Mouse (Mus musculus) retina, postnatal 7 days (tissue): ENCODE measurements around the gene Cdk2.
"Not testable (repeated sequence)": the region's sequence is repeated elsewhere in the genome, so short reads cannot be mapped to it uniquely, and the experiment has no call there.

Experiments
- DNase-seq: peaks from one replicate; pipeline ENCODE4 v3.0.0-alpha.2; 2012; ENCODE audit warnings: low read depth, low spot score

Gene Cdk2

GRCm38 (mm10) chr10:128704491-128705316, at the start of gene Cdk2:
Gene Cdk2, minus strand, starts transcription at chr10:128705031.
- DNase-seq: peak; percentile 75

- peak; percentile 88 for DNase-seq
Measured at GRCm38 (mm10) chr10:128748252-128748864, 43.5 kb upstream of the Cdk2 start.

GRCm38 (mm10) chr10:128747646-128748251, 42.9 kb upstream of the Cdk2 start, which contains the start of gene Pym1:
Gene Pym1, plus strand, starts transcription at chr10:128747889.
- no peak for DNase-seq

DNA sequence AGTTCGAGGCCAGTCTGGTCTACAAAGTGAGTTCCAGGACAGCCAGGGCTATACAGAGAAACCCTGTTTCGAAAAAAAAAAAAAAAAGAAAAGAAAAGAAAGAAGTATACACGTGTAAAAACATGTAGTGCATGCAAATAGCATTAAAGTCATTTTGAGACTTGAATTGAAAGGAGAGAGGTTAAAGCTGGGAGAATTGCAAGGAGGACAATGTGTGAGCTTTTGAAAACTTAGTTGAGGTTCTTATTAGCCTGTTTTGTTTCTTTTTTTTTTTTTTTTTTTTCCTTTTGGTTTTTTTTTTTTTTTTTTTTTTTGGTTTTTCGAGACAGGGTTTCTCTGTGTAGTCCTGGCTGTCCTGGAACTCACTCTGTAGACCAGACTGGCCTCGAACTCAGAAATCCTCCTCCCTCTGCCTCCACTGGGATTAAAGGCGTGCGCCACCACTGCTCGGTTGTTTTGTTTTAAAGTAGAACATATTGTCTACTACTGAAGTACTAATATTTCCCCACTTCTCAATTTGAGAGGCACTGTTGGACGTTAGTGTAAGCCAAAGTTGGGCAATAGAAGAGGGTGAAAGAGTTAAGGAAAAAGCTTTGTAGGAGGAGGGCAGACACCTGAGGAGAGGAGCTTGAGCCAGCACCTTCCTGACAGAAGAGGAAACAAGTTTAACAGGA, 42.3 kb upstream of the Cdk2 start:
- DNase-seq: no peak

DNA sequence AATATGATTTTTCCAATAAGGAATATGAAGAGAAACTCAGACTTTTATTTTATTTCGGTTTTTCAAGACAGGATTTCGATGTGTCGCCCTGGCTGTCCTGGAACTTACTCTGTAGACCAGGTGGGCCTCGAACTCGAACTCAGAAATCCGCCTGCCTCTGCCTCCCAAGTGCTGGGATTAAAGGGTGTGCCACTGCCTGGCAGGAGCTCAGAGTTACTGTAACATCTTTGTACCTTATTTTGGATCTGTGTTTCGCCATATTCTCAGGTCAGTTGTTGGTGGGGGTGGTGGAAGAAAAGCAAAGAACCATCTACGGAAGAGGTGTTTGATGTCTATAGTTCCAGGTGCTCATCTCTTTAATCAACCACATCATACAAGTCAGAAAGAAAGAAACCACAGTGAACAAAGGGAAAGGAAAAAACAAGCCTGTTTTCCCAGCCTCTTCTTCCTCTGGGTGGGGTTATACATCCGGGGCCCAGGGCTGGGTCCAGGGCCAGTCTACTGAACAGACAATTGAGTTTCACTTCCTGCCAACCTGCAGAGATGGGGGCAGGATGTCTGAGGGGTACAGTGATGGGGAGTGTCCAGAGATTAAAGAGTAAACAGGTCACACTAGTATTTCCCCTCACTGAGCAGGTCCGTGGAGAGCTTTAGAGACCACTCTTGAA, 41.2 kb upstream of the Cdk2 start:
- DNase-seq: no peak

DNA sequence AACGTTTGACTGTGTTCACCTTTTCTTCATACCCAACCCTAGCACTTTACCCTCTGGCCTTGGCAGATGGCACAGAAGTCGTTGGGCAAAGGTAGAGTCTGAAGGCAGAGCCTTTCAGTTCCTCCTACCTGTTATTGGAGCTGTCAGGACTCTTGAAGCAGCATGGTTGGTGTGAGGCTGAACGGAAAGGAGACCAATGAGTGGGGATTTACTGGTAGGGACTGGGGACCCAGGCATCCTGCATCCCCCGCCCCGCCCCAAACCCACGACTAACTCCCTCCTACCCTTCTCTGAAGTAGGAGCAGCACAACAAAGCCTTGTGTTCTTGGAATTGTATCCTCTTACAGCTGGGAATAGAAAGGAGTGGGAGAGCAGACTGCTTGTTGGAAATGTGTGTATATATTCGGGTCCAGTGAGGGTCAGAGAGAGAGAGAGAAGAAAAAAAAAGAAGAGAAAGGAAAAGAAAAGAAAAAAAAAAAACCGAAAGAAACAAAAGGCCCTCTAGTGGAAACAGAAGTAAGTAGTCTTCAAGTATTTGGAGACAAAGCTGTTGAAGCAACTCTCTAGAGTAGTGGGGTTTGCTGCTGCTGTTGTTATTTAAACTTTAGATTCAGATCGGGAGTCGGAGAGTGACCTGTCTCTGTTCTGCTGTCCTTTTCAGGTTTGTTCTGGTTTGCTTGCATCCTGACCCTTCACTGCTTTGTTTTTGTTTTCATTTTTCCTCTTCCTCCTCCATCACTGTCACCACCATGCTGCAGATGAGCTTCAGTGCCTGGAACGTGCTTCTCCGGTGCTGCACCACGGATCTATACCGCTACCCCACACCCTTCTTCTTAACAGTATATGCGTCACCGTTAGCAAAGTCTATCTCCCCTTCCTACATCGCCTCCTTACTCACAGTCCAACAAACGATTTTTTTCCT, 40.1 kb upstream of the Cdk2 start, which contains the start of gene Dgka:
Gene Dgka, minus strand, starts transcription at position 176 of the 922 bp plus-strand sequence.
- no peak for DNase-seq

- DNase-seq: no peak
Measured at GRCm38 (mm10) chr10:128744211-128744610, 39.4 kb upstream of the Cdk2 start.

GRCm38 (mm10) chr10:128743791-128744191, 39.0 kb upstream of the Cdk2 start:
- no peak for DNase-seq

- DNase-seq: no peak
Measured at GRCm38 (mm10) chr10:128743235-128743634, 38.4 kb upstream of the Cdk2 start.

DNA sequence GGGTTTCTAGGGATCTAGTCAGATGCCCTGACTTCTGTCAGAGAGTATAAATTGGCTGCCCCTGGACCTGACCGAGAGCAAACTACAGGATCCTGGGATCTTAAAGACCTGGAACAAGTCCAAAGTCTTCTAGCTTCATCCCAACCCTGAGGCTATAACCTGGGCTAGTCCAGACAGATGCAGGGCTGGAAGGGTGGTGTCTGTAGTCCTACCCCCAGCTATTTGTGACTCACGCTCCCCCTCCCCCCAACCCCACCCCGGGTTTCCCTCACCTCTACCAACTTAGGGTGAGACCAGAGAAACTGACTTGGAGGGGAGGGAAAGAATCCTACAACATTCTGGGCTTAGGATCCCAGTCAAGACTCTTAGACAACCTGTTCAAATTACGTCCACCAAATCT, 37.8 kb upstream of the Cdk2 start:
- DNase-seq: no peak

- no peak for DNase-seq
Measured at GRCm38 (mm10) chr10:128740296-128740695, 35.5 kb upstream of the Cdk2 start.

GRCm38 (mm10) chr10:128737435-128737834, 32.6 kb upstream of the Cdk2 start:
- DNase-seq: no peak

- DNase-seq: no peak
Measured at GRCm38 (mm10) chr10:128731992-128732391, 27.2 kb upstream of the Cdk2 start.

GRCm38 (mm10) chr10:128731002-128731433, 26.2 kb upstream of the Cdk2 start:
- peak; percentile 40 for DNase-seq

GRCm38 (mm10) chr10:128728059-128728458, 23.2 kb upstream of the Cdk2 start:
- no peak for DNase-seq

GRCm38 (mm10) chr10:128725466-128725865, 20.6 kb upstream of the Cdk2 start:
- not testable (repeated sequence) for DNase-seq

DNA sequence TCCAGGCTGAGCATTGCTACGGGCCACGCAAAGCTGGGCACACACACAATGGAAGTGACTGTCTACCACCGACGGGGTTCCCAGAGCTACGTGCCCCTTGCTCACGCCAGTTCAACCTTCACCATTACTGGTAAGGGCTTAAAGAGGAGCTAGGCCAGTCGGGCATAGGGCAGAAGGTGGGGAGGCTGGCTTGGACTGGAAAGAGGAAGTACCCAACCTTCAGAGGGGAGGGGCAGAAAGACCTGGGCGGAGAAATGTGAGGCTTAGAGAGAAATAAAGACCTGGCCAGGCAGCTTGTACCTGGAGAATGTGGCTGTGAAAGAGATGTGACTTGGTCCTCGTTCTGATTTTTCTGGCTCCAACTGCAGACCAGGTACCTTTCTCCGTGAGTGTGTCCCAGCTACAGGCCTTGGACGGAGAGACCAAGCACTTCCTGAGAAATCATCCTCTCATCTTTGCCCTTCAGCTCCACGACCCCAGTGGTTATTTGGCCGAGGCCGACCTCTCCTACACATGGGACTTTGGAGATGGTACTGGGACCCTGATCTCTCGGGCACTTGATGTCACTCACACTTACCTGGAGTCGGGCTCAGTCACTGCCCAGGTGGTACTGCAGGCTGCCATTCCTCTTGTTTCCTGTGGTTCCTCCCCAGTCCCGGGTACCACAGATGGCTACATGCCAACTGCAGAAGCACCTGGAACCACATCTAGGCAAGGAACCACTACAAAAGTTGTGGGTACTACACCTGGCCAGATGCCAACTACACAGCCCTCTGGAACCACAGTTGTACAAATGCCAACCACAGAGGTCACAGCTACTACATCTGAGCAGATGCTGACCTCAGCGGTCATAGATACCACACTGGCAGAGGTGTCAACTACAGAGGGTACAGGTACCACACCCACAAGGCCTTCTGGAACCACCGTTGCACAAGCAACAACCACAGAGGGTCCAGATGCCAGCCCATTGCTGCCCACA, 11.0 kb upstream of the Cdk2 start:
- no peak for DNase-seq

DNA sequence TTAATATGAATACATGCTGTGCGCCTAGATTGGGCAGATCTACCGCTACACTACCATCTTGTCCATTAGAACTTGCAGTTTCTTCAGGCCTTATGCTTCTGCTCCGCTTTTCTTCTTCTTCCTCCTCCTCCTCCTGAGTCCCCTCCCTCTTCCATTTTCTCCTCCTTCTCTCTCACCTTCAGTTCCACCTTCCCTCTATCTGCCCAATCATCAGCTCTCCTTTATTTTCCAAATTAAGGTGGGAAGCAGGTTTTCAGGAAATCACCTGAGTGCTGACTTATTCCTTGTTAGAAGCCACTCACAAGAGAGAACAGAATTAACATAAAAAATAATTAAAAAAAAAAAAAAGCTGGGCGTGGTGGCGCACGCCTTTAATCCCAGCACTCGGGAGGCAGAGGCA, 6.5 kb upstream of the Cdk2 start:
- not testable (repeated sequence) for DNase-seq

DNA sequence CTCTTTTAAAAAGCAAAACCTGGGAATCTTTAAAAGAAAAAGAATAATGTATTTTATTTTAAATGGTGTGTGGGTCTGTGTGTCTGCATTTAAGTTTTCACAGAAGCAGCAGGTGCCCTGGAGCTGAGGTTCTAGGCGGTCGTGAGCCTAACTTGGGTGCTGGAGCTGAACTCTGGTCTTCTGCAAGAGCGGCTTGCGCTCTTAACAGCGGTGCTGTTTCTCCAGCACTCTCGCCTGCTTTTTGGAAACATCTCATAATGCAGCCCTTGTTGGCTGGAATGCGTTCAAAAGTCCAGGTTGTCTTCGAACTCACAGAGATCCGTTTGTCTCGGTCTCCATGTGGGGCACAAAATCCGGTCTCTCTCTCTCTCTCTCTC, 474 bp upstream of the Cdk2 start:
- no peak for DNase-seq
